Mouse (Mus musculus): ENCODE results near the gene Ccdc142.

The Ccdc142 gene

GRCm38 (mm10) chr6:83101316-83101687 is at the start of gene Ccdc142, which contains the start of gene Gm42688:
Gene Ccdc142 (plus strand): TSS chr6:83101601.
Gene Gm42688 (plus strand): TSS chr6:83101617.
- DNase-seq (ENCODE audit: low spot score): peak; percentile 88

GRCm38 (mm10) chr6:83053136-83053960 is 48.1 kb upstream of the Ccdc142 start:
- peak; percentile 45 for DNase-seq (ENCODE audit: low spot score)

- peak; percentile 98 for DNase-seq (ENCODE audit: low spot score)
Observed at GRCm38 (mm10) chr6:83054074-83054851, 47.1 kb upstream of the Ccdc142 start, which contains the start of gene Aup1. Gene Aup1 (plus strand): TSS chr6:83054521.

- no peak for DNase-seq (ENCODE audit: low spot score)
Observed at GRCm38 (mm10) chr6:83054871-83055431, 46.5 kb upstream of the Ccdc142 start, which contains the start of gene Htra2. Gene Htra2 (minus strand): TSS chr6:83055273.

GRCm38 (mm10) chr6:83057790-83058189 is 43.6 kb upstream of the Ccdc142 start, which contains the start of gene Dqx1:
Gene Dqx1 (plus strand): TSS chr6:83057844.
- DNase-seq (ENCODE audit: low spot score): peak; percentile 89

- DNase-seq (ENCODE audit: low spot score): no peak
Observed at GRCm38 (mm10) chr6:83058725-83059124, 42.7 kb upstream of the Ccdc142 start.

DNA sequence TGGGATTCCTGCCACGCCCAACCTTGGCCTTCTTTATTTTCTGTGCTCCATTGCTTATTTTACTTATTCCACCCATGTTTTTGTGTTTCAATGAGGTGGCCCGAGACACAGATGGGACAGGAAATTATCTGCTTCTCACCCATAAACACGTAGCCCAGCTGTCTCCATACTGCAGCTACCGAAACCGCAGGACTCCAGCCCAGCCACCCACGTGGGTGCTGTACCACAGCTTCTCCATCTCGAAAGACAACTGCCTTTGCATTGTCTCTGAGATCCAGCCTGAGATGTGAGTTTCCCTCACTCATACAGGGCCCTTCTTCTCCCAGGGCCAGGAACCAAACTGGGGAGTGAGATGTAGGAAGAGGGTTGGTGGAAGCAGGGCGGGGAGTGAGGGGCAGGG is 35.4 kb upstream of the Ccdc142 start:
- no peak for DNase-seq (ENCODE audit: low spot score)

- no peak for DNase-seq (ENCODE audit: low spot score)
Observed at GRCm38 (mm10) chr6:83066441-83066840, 35.0 kb upstream of the Ccdc142 start.

DNA sequence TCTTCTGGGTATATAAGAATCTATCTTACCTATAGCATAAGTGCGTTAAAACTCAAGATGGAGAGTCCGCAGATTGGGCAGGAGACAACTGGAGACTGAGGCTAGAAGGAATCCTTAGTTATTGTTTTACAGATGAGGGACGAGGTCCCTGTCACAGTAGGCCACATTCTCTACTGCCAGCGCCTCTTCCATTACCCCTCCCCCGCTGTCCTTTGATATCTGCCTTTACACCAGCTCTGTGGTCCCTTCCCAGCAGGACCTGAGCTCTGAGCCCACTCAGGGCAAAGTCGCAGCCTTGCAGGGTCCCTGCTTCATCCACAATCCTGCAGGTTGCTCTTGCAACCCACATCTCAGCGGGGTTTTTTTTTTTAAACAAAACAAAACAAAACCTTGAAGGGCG is 33.2 kb upstream of the Ccdc142 start:
- DNase-seq (ENCODE audit: low spot score): no peak

DNA sequence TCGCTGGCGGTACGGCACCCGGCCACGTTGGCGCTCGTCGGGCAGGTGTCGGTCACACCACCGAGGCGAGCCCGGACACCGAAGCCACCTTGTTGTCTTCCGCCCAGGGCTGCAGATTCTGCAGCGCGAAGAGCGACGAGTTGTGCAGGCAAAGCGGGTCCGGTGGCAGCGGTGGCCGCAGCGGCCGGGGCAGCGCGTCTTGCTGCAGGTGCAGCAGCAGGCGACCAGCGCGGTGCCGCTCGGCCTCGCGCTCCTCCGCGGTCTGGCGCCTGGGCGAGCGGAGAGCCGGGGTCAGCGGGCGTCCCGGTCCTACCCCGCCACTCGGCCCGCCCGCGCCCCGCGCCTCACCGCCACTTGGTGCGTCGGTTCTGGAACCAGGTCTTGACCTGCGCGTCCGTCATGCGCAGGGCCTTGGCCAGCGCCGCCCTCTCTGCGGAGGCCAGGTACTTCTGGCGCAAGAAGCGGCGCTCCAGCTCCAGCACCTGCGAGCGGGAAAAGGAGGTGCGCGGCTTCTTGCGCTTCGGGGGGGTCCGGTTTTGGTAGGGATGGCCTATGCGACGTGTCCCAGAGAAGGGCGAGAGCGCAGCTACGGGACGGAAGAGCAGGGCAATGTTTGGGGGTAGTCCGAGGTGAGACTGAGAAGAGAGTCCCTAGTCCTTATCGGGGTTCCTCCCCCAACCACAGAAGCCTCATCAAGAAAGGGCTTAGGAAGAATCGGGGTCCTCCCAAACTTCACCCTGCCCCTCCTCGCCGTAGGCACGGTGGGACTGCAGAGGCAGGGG is 32.5 kb upstream of the Ccdc142 start:
- no peak for DNase-seq (ENCODE audit: low spot score)

DNA sequence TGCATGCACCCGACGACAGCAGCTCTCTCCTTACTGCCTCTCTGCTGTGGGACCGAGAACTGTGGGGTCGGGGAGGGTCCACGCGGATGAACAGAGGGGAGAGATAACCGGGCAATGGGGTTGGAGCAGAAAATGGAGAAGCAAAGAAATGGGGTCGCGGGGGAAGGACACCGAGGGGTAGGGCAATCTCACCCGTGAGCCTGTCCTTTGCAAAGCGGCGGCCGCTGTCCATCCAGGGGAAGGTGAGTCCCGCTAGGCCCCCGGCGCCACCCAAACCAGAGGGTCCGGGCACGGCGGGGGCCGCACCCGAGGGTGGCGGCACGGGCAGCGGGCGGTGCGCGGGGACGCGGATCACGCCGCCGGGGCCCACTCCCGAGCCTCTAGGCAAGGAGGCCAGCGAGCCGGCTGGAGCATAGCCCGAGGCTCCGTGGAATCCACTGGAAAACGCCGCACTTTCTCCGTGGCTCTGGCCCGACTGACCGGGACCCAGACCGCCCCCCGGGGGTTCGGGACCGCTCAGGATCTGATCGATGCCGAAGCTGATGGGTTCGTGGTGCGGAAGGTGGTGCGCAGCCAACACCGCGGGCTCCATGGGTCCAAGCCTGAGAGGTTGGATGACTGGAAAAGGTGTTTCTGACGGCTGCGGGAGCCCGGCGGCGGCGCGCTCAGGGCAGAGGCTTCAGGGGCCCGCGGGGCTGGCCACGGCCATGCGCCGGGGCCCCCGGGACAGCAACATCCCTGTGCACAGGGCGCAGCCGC is 31.7 kb upstream of the Ccdc142 start:
- DNase-seq (ENCODE audit: low spot score): no peak

DNA sequence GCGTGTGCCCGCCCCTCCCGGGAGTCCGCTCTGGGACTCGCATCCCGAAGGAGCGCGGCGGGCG is 31.3 kb upstream of the Ccdc142 start, which contains the start of gene Tlx2:
Tlx2 (minus strand) TSS at position 47 of the 64 bp plus-strand sequence.
- DNase-seq (ENCODE audit: low spot score): no peak

- no peak for DNase-seq (ENCODE audit: low spot score)
Observed at GRCm38 (mm10) chr6:83070311-83071219, 30.8 kb upstream of the Ccdc142 start.

- no peak for DNase-seq (ENCODE audit: low spot score)
Observed at GRCm38 (mm10) chr6:83071220-83071619, 30.2 kb upstream of the Ccdc142 start.

DNA sequence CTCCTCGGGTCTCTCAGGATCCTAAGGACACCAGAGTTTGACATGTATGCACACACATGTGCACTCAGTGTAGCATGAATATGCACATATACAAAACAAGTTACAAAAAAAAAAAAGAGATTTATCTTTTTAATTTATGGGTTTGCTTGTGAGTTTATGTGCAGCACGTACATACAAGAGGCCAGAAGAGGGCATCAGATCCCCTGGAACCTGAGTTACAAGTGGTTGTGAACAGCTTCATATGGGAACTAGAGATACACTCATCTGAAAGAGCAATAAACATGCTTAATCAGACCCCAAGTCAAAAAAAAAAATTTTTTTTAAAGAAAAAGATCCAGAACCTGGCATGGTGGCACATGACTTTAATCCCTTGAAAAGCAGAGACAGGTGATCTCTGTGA is 26.4 kb upstream of the Ccdc142 start:
- DNase-seq (ENCODE audit: low spot score): no peak

GRCm38 (mm10) chr6:83077630-83078323 is 23.6 kb upstream of the Ccdc142 start, which contains the start of gene Pcgf1:
Gene Pcgf1 (plus strand): TSS chr6:83077869.
- DNase-seq (ENCODE audit: low spot score): no peak

GRCm38 (mm10) chr6:83078324-83078858 is 23.0 kb upstream of the Ccdc142 start:
- peak; percentile 98 for DNase-seq (ENCODE audit: low spot score)

- peak; percentile 63 for DNase-seq (ENCODE audit: low spot score)
Observed at GRCm38 (mm10) chr6:83080210-83080609, 21.2 kb upstream of the Ccdc142 start.

DNA sequence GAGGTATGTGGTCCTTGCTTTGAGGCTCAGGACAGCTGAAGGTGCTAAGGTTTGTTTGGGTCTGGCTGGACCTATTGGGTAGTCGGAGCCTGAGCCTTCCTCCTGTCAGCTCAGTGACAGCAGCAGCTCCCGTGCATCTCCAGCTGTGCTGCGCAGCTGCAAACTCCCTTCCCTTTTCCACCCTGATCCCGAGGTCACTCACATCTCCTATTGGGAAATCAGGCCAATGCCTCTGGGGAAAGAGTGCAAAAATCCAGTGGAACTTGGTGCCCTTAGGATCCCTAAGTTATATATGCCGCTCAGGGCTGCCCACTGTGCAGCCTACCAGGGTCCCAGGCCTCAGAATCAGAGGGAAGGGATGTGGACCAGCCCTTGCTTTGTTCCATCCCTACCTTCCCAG is 17.9 kb upstream of the Ccdc142 start:
- no peak for DNase-seq (ENCODE audit: low spot score)

- DNase-seq (ENCODE audit: low spot score): no peak
Observed at GRCm38 (mm10) chr6:83084477-83084876, 16.9 kb upstream of the Ccdc142 start.
